Mouse (Mus musculus) mouse trophoblast stem cell (cell line): ENCODE measurements around the gene Setd1b.
"Not testable (repeated sequence)": the region's sequence is repeated elsewhere in the genome, so short reads cannot be mapped to it uniquely, and the experiment has no call there.

Experiments used
- in situ Hi-C, 2 experiments: fragments of 300-500 bp; cut with MseI, MboI; formaldehyde crosslinking; loops; 2 replicates in 1 of 2; 3 replicates in 1 of 2; pipeline ENCODE4 v1.15.1; 2025

The Setd1b gene

DNA sequence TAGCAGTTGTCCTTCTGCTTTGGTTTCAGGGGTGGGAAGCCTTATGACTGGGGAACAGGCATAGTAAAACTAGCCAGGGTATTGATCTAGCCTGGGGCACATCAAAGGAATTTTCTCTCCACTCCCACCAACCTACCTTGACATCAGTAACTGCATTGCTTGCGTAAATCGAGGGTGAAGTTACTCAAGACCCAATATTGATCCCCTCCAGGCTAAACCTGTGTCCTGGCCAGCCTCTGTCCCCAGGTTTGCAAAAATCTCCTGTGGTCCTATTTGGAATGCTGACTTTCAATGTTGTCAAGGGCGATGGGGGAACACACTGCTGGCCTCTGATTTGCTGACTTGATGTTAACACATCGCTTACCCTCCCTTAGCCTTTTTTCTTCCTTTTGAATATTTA, 54.8 kb downstream of the Setd1b start:
- in situ Hi-C loops, result no loop called here

DNA sequence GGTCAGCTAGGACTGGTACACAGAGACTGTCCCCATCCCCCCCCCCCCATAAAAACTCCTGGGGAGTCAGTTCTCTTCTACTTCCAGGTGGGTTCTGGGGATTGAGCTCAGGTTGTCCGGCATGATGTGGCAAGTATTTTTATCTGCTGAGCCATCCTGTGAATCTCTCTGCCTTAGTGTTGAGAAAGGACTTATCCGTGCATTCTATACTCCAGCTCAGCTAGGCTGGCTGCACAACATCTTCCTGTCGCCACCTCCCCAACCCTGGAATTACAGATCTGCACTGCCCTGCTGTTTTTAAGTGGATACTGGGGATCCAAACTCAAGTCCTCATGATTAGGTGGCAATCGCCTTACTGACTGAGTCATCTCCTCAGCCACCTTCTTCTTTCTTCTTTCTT, 56.5 kb downstream of the Setd1b start:
- in situ Hi-C loops, result no loop called here

DNA sequence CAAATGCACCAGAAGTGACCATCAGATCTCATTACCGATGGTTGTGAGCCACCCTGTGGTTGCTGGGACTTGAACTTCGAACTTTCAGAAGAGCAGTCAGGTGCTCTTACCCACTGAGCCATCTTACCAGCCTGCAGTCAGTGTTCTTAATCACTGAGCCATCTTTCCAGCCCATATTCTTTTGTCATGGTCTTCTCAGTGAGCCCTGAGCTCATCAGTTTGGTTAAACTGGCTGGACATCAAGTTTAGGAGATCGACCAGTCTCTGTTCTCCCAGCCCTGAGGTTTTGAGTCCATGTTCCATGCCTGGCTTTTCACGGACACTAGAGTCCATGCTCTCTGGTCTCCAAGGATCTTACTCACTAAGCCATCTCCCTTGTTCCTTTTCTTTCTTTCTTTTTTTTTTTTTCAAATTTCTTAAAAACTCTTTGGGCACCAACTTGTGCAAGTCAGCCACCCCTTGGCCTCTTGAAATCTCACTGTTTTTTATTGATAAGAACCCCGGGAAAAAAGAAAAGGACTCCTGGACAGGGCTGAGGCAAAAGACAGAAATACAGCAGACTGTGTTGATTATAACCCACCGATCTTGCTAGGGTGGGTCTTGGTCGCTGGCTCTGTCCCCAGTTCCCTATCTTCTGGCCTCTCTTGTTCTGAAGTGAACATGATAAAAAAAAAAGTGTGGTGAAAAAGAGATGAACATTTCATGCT, 59.0 kb downstream of the Setd1b start:
- in situ Hi-C loops, result not testable (repeated sequence)

- in situ Hi-C loops, result no loop called here
These were observed 59.5 kb downstream of the Setd1b start for GRCm38 (mm10) chr5:123201523-123201892.

- in situ Hi-C loops, result no loop called here
These were observed 60.0 kb downstream of the Setd1b start for GRCm38 (mm10) chr5:123201987-123202386.

DNA sequence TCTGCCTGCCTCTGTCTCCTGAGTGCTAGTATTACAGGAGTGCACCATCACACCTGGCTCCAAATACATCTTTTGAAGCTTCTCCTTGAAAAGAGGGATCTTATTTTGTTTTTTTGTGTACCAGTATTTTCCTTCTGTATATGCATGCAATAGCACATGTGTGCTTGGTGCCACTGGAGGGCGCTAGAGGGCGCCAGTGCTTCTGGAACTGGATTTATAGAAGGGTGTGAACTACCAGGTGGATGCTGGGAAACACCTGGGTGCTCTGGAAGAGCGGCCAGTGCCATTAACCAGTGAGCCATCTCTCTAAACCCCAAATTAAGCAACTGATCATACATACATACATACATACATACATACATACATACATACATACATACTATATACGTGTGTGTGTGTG, 60.8 kb downstream of the Setd1b start:
- in situ Hi-C loops, result not testable (repeated sequence)

GRCm38 (mm10) chr5:123203591-123203990, 61.6 kb downstream of the Setd1b start:
- in situ Hi-C loops, result not testable (repeated sequence)
